Mouse (Mus musculus): ENCODE results near the gene Cfap100.

Cfap100 gene

GRCm38 (mm10) chr6:90457421-90457820 is 28.8 kb upstream of the Cfap100 start:
- DNase-seq: no peak

GRCm38 (mm10) chr6:90453751-90454150 is 25.2 kb upstream of the Cfap100 start:
- DNase-seq: no peak

GRCm38 (mm10) chr6:90452603-90453002 is 24.0 kb upstream of the Cfap100 start:
- no peak for DNase-seq

- DNase-seq: no peak
Measured at GRCm38 (mm10) chr6:90451512-90451911, 22.9 kb upstream of the Cfap100 start.

- peak; percentile 77 for DNase-seq
Measured at GRCm38 (mm10) chr6:90450697-90451096, 22.1 kb upstream of the Cfap100 start.

GRCm38 (mm10) chr6:90450179-90450578 is 21.6 kb upstream of the Cfap100 start:
- DNase-seq: peak; percentile 94

- DNase-seq: no peak
Measured at GRCm38 (mm10) chr6:90446883-90447282, 18.3 kb upstream of the Cfap100 start.

- DNase-seq: no peak
Measured at GRCm38 (mm10) chr6:90437041-90437440, 8.4 kb upstream of the Cfap100 start.

GRCm38 (mm10) chr6:90436192-90436907 is 7.8 kb upstream of the Cfap100 start:
- peak; percentile 51 for DNase-seq

- DNase-seq: peak; percentile 90
Measured at GRCm38 (mm10) chr6:90435195-90435618, 6.6 kb upstream of the Cfap100 start.

- DNase-seq: no peak
Measured at GRCm38 (mm10) chr6:90434687-90435086, 6.1 kb upstream of the Cfap100 start.

- DNase-seq: peak; percentile 35
Measured at GRCm38 (mm10) chr6:90431487-90431886, 2.9 kb upstream of the Cfap100 start.

- no peak for DNase-seq
Measured at GRCm38 (mm10) chr6:90429911-90430310, 1.3 kb upstream of the Cfap100 start.

GRCm38 (mm10) chr6:90426003-90426402 is 2.6 kb downstream of the Cfap100 start:
- DNase-seq: no peak

GRCm38 (mm10) chr6:90425361-90425760 is 3.2 kb downstream of the Cfap100 start:
- DNase-seq: no peak

GRCm38 (mm10) chr6:90422565-90422964 is 6.0 kb downstream of the Cfap100 start:
- DNase-seq: peak; percentile 84

GRCm38 (mm10) chr6:90411926-90412325 is 16.7 kb downstream of the Cfap100 start:
- DNase-seq: no peak

- no peak for DNase-seq
Measured at GRCm38 (mm10) chr6:90410972-90411371, 17.6 kb downstream of the Cfap100 start.

GRCm38 (mm10) chr6:90408632-90409031 is 20.0 kb downstream of the Cfap100 start:
- no peak for DNase-seq

- no peak for DNase-seq
Measured at GRCm38 (mm10) chr6:90397291-90397690, 31.3 kb downstream of the Cfap100 start.

- DNase-seq: no peak
Measured at GRCm38 (mm10) chr6:90395751-90396150, 32.8 kb downstream of the Cfap100 start.

GRCm38 (mm10) chr6:90393948-90394347 is 34.6 kb downstream of the Cfap100 start:
- DNase-seq: no peak

- DNase-seq: no peak
Measured at GRCm38 (mm10) chr6:90390629-90391028, 38.0 kb downstream of the Cfap100 start.

GRCm38 (mm10) chr6:90381465-90381864 is 47.1 kb downstream of the Cfap100 start:
- no peak for DNase-seq

GRCm38 (mm10) chr6:90377708-90378107 is 50.9 kb downstream of the Cfap100 start:
- DNase-seq: no peak

Data from lung, postnatal 10 days (tissue).